Mouse (Mus musculus): ENCODE results near the gene Gse1. TPM values are rescaled to one million over a fixed set of nuclear protein-coding genes. Genes with fewer than 3 reads are reported as not detected.
A peak's percentile ranks its signal among the peaks of the same experiment; 100 is the strongest.

Gse1 gene
- polyA plus RNA-seq, 1 experiment from 2014 or later = 24.0 TPM

- peaks cover 97% of the 10 kb centered on the region for H3K4me1 ChIP-seq
- no peak overlapping the region for H3K4me3 ChIP-seq
- 21% methylated on average over 17 of the region's 17 CpGs for WGBS
- peak overlapping the region; percentile 77 for H3K27ac ChIP-seq
- no peak overlapping the region for H3K4me2 ChIP-seq
- no peaks in the 10 kb centered on the region for H3K9me3 ChIP-seq (replicated peaks)
- H3K9ac ChIP-seq = no peak overlapping the region
- ATAC-seq = peak; percentile 14; the same call in 1 of the 2 replicates
- no peaks in the 10 kb centered on the region for H3K36me3 ChIP-seq (ENCODE audit: poor library complexity, severe bottlenecking)
- 0 out of 2 replicates have a peak, but pooled peaks cover 3% of the 10 kb centered on the region for H3K27me3 ChIP-seq
These were observed 67.0 kb downstream of the Gse1 start for GRCm38 (mm10) chr8:120294982-120295870.

DNA sequence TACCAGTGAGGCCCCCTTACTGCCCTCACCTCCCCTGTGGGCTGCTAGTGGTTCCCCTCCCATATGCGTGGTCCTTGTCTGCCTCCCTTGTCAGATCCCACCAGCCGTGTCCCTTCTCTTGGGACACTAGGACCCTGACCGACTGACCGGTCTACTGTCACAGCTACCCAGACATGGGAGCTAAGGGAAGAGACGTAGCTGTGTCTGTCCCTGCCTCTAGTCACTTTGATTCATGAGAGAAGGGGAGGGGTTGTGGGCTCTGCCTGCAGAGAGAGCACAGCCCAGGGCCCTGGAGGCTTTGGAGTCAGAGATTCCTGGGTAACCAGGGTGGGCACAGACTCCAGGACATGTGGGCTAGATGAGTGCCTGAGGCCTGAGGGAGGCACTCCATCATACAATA lies 68.7 kb downstream of the Gse1 start:
- Histone ChIP-seq H3K36me3 (ENCODE audit: poor library complexity, severe bottlenecking) (no peaks in the 10 kb centered on the region), H3K9ac (no peak overlapping the region), H3K4me1 (peaks cover 90% of the 10 kb centered on the region), H3K4me3 (no peak overlapping the region), H3K4me2 (no peak overlapping the region), H3K9me3 (replicated peaks) (no peaks in the 10 kb centered on the region), H3K27ac (no peak overlapping the region), H3K27me3 (no peaks in the 10 kb centered on the region)
- 50% methylated on average over 5 of the region's 5 CpGs for WGBS
- no peak for ATAC-seq

GRCm38 (mm10) chr8:120298601-120299532 lies 70.6 kb downstream of the Gse1 start:
- Histone ChIP-seq H3K4me2 (peak overlapping the region; percentile 29), H3K4me1 (peaks cover 87% of the 10 kb centered on the region), H3K4me3 (no peak overlapping the region), H3K27me3 (no peaks in the 10 kb centered on the region), H3K9ac (peak overlapping the region; percentile 1; the same call in 1 of the 2 replicates), H3K9me3 (replicated peaks) (no peaks in the 10 kb centered on the region), H3K27ac (peak overlapping the region; percentile 81), H3K36me3 (ENCODE audit: poor library complexity, severe bottlenecking) (no peaks in the 10 kb centered on the region)
- WGBS = 26% methylated on average over 22 of the region's 22 CpGs
- peak; percentile 54 for ATAC-seq

- H3K27ac ChIP-seq = peak overlapping the region; percentile 75
- peaks cover 83% of the 10 kb centered on the region for H3K4me1 ChIP-seq
- peak overlapping the region; percentile 36 for H3K4me2 ChIP-seq
- peak; percentile 44 for ATAC-seq
- H3K9ac ChIP-seq = peak overlapping the region; percentile 40
- H3K27me3 ChIP-seq = no peaks in the 10 kb centered on the region
- H3K36me3 ChIP-seq (ENCODE audit: poor library complexity, severe bottlenecking) = no peaks in the 10 kb centered on the region
- H3K4me3 ChIP-seq = no peak overlapping the region
- no peaks in the 10 kb centered on the region for H3K9me3 ChIP-seq (replicated peaks)
- 2% methylated on average over 13 of the region's 13 CpGs for WGBS
These were observed 72.4 kb downstream of the Gse1 start for GRCm38 (mm10) chr8:120300601-120301141.

- Histone ChIP-seq H3K9me3 (replicated peaks) (no peaks in the 10 kb centered on the region), H3K27me3 (peaks cover 6% of the 10 kb centered on the region; the same call in 1 of the 2 replicates), H3K4me3 (no peak overlapping the region), H3K27ac (peak overlapping the region; percentile 92), H3K4me2 (no peak overlapping the region), H3K36me3 (ENCODE audit: poor library complexity, severe bottlenecking) (no peaks in the 10 kb centered on the region), H3K9ac (no peak overlapping the region), H3K4me1 (peaks cover 82% of the 10 kb centered on the region)
- 49% methylated on average over 11 of the region's 11 CpGs for whole genome bisulfite sequencing
- no peak for ATAC-seq
These were observed 74.9 kb downstream of the Gse1 start for GRCm38 (mm10) chr8:120302941-120303675.

DNA sequence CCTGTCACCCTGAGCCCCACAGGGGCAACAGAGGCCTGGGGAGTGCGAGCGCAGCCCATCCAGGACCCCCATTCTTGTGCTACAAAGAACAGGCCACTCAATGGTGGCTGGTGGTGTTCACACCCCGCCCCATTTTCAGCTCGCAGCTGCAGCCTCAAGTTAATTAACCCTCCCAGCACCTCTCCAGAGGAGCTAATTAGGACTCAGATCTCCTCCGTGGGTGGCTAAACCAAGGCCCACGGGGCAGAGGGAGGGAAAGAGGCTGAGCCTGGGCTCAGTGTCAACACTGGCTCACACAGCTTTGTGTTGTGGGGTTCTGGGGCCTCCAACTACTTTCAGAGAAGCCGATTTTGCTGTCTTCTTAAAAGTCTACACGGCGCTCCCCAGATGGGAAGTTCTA lies 75.8 kb downstream of the Gse1 start:
- peaks cover 82% of the 10 kb centered on the region for H3K4me1 ChIP-seq
- no peaks in the 10 kb centered on the region for H3K36me3 ChIP-seq (ENCODE audit: poor library complexity, severe bottlenecking)
- peak overlapping the region; percentile 92 for H3K27ac ChIP-seq
- peak; percentile 62 for ATAC-seq
- H3K9me3 ChIP-seq (replicated peaks) = no peaks in the 10 kb centered on the region
- H3K4me2 ChIP-seq = peak overlapping the region; percentile 40
- H3K27me3 ChIP-seq = peaks cover 6% of the 10 kb centered on the region; the same call in 1 of the 2 replicates
- 2% methylated on average over 9 of the region's 9 CpGs for WGBS
- H3K9ac ChIP-seq = peak overlapping the region; percentile 41; the same call in 1 of the 2 replicates
- no peak overlapping the region for H3K4me3 ChIP-seq

DNA sequence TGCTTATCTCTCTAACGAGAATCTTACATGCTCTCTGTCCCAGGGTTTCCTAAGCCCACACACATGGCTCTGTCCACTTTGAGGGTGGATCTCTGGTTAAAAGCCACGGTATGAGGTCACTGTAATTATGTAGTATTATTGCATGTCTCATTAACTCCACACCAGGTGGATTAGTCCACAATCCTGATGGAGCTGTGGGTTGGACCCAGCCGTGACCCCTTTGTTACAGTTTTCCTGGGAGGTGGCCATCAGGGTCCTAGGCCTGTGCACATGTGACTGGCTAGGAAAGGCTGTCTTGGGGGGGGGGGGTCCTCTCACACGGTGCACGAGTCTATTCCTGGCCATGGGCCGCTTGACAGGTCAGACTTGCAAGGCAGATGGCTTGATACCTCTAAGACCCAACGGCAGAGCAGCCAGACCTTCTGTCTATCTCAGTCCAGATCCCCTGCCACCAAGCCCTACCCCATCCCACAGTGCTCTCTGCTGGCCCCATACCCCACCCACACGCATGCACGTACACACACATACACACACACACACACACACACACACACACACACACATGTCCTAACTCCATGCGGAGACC lies 77.6 kb downstream of the Gse1 start:
- Histone ChIP-seq H3K27ac (peak overlapping the region; percentile 88; the same call in 1 of the 2 replicates), H3K36me3 (ENCODE audit: poor library complexity, severe bottlenecking) (no peaks in the 10 kb centered on the region), H3K9ac (no peak overlapping the region), H3K4me1 (peaks cover 83% of the 10 kb centered on the region), H3K4me2 (no peak overlapping the region), H3K27me3 (peaks cover 14% of the 10 kb centered on the region), H3K9me3 (replicated peaks) (no peaks in the 10 kb centered on the region), H3K4me3 (no peak overlapping the region)
- no peak for ATAC-seq
- 63% methylated on average over 10 of the region's 10 CpGs for WGBS

DNA sequence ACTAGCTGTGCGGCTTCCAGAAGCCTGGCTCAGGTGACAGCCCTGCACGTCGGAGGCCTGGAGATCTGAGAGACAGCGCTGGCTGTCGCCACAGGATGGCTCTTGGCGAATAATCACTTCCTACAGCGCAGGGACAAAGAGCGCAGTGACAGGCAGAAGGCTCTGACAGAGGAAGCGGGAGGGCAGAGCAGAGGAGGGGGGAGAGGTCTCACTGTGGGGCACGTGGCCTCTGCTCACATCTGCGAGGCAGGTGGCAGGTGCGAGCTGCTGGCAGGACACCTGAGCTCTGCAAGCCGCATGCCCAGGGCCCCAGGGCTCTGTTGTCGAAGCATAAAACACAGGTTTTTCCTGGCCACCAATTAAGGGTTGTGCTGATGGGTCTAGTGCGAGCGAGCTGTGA lies 78.8 kb downstream of the Gse1 start:
- H3K36me3 ChIP-seq (ENCODE audit: poor library complexity, severe bottlenecking) = no peaks in the 10 kb centered on the region
- H3K9me3 ChIP-seq (replicated peaks) = no peaks in the 10 kb centered on the region
- ATAC-seq = peak; percentile 31
- H3K9ac ChIP-seq = peak overlapping the region; percentile 43; the same call in 1 of the 2 replicates
- H3K27ac ChIP-seq = peak overlapping the region; percentile 88
- peak overlapping the region; percentile 6; the same call in 1 of the 2 replicates for H3K4me2 ChIP-seq
- peaks cover 18% of the 10 kb centered on the region for H3K27me3 ChIP-seq
- H3K4me1 ChIP-seq = peaks cover 81% of the 10 kb centered on the region
- 4% methylated on average over 16 of the region's 16 CpGs for WGBS
- no peak overlapping the region for H3K4me3 ChIP-seq

- Histone ChIP-seq H3K9ac (no peak overlapping the region), H3K27ac (peak overlapping the region; percentile 88), H3K9me3 (replicated peaks) (no peaks in the 10 kb centered on the region), H3K4me3 (no peak overlapping the region), H3K36me3 (ENCODE audit: poor library complexity, severe bottlenecking) (no peaks in the 10 kb centered on the region), H3K4me2 (peak overlapping the region; percentile 6; the same call in 1 of the 2 replicates), H3K27me3 (peaks cover 18% of the 10 kb centered on the region), H3K4me1 (peaks cover 78% of the 10 kb centered on the region)
- 40% methylated on average over 11 of the region's 11 CpGs for WGBS
- ATAC-seq = peak; percentile 14; the same call in 1 of the 2 replicates
These were observed 79.3 kb downstream of the Gse1 start for GRCm38 (mm10) chr8:120307528-120307927.

DNA sequence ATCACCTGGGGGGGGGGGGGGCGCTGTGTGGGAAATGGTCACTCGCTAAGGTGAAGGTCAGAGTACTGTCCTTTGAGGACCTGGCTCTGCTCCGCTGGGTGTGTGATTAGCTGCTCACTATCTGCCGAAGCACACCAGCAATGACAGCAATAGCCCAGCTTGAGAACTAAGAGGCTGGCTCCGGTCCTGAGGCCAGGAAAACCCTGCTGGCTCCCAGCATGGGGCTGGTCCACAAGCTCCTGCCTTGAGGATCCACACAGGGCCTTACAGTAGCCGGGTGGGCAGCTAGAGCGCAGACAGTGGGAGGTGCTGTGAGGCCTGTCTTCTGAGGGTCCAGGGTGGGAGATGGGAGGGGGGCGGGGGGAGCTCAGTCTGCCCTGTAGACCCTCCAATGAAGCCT lies 79.9 kb downstream of the Gse1 start:
- WGBS = 38% methylated on average over 8 of the region's 8 CpGs
- H3K4me3 ChIP-seq = no peak overlapping the region
- no peaks in the 10 kb centered on the region for H3K9me3 ChIP-seq (replicated peaks)
- peaks cover 18% of the 10 kb centered on the region for H3K27me3 ChIP-seq
- no peak overlapping the region for H3K4me2 ChIP-seq
- no peaks in the 10 kb centered on the region for H3K36me3 ChIP-seq (ENCODE audit: poor library complexity, severe bottlenecking)
- H3K27ac ChIP-seq = peak overlapping the region; percentile 88
- peaks cover 73% of the 10 kb centered on the region for H3K4me1 ChIP-seq
- no peak for ATAC-seq
- H3K9ac ChIP-seq = no peak overlapping the region

DNA sequence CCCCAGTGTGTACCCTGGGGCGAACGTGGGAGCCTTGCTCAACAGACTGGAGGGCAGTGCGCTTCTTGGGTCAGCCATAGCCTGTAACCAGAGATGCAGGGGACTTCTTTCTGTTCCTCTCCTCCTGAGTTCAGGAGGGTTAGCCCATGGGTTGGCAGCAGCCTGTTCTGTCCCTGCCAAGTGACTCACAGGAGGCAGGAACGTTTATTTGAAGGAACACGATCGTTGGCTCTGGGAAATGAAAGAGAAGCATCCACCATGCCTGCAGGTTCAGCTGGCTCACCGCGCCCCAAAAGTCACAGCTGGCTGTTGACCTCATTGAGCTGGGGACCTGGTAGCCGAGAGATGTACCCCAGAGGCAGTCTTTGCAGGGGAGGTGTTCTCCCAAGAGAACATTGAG lies 80.3 kb downstream of the Gse1 start:
- WGBS = 50% methylated on average over 9 of the region's 9 CpGs
- no peaks in the 10 kb centered on the region for H3K9me3 ChIP-seq (replicated peaks)
- no peaks in the 10 kb centered on the region for H3K36me3 ChIP-seq (ENCODE audit: poor library complexity, severe bottlenecking)
- no peak for ATAC-seq
- peaks cover 18% of the 10 kb centered on the region for H3K27me3 ChIP-seq
- H3K4me1 ChIP-seq = peaks cover 69% of the 10 kb centered on the region
- H3K4me3 ChIP-seq = no peak overlapping the region
- H3K27ac ChIP-seq = peak overlapping the region; percentile 88
- H3K4me2 ChIP-seq = 0 out of 2 replicates have a peak overlapping the region, but pooled peaks have one; percentile 4
- no peak overlapping the region for H3K9ac ChIP-seq
